Mouse (Mus musculus): ENCODE measurements at regions not wholly inside any gene's neighbourhood (a gene's known extent, or its start where the extent isn't known, plus 50 kb on each side); places are given as distances from the start of the nearest gene placed in this dataset.

- TF ChIP-seq POLR2A (IDR thresholded peaks at IDR 0.05; ENCODE audit: insufficient read length, low read depth): no peak
- no peak for TF ChIP-seq TCF3 (IDR thresholded peaks at IDR 0.05; ENCODE audit: insufficient read length, low read depth)
- no peak for TF ChIP-seq POLR2AphosphoS2 (IDR thresholded peaks at IDR 0.05; ENCODE audit: insufficient read length, low read depth)
- TF ChIP-seq CEBPB (IDR thresholded peaks at IDR 0.05; ENCODE audit: insufficient read depth, poor library complexity, severe bottlenecking): no peak
- TF ChIP-seq MAX (IDR thresholded peaks at IDR 0.05; ENCODE audit: low read depth): no peak
- no peak for TF ChIP-seq USF1 (IDR thresholded peaks at IDR 0.05; ENCODE audit: low read depth)
- no peak for TF ChIP-seq TCF12 (IDR thresholded peaks at IDR 0.05; ENCODE audit: insufficient read depth, poor library complexity, severe bottlenecking)
- no peak for TF ChIP-seq MYOG (IDR thresholded peaks at IDR 0.05; ENCODE audit: control insufficient read depth in 1 of 3, insufficient read depth in 1 of 3, insufficient read length in 2 of 3, low read depth in 2 of 3)
- no peak for TF ChIP-seq SRF (IDR thresholded peaks at IDR 0.05; ENCODE audit: control insufficient read depth, insufficient read length, low read depth)
- no peak for TF ChIP-seq MYOD1 (IDR thresholded peaks at IDR 0.05; ENCODE audit: control insufficient read depth in 1 of 3, insufficient read length in 2 of 3, low read depth in 2 of 3)
These were observed 105.1 kb upstream of the Tent5a start for GRCm38 (mm10) chr9:85432220-85432619.

Measured in myocyte (in vitro differentiated cells).